Mouse (Mus musculus) neutrophil, adult 59 days (primary cell): ENCODE results near the gene Btbd35f7. TPM values are rescaled to one million over a fixed set of nuclear protein-coding genes. Genes with fewer than 3 reads are reported as not detected.

Experiments
- total RNA-seq, 2 experiments: library from RNA; stranded (reverse); gene quantifications; 1 replicate in 1 of 2; 2 replicates in 1 of 2; pipeline ENCODE4 v1.2.4; 2023

Btbd35f7 gene
- total RNA-seq = not detected

DNA sequence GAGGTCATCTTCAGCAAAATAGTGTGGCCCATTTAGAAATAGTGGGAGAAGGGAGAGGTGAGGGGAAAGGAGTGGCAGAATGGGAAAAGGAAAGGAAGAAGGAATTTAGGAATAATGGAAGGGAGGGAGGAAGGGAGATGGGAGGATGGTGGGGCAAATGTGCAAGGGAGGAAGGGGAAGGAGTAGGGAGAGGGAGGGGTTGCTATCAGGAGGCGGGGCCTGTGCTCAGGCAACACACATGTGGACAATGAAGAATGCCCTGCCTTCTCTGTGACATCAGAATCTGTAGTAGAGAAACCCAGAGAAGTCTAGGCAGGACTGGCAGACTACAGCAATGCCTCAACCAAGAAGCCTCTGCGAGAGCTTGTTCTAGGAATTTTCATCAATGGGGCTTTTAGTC is at the start of gene Btbd35f7:
Gene Btbd35f7, plus strand, starts transcription at position 301 of the 400 bp plus-strand sequence.

Other genes with a start within 250 kb of the Btbd35f7 start
- not detected for gene Mycs, start 199.8 kb upstream of the Btbd35f7 start, total RNA-seq